Mouse (Mus musculus): ENCODE data around the gene Gpr179. TPM values are rescaled to one million over a fixed set of nuclear protein-coding genes. Genes with fewer than 3 reads are reported as not detected.

Gene Gpr179
- polyA plus RNA-seq, 1 experiment from 2014 or later: not detected

GRCm38 (mm10) chr11:97372159-97372864 is 20.4 kb upstream of the Gpr179 start:
- Histone ChIP-seq H3K9me3 (ENCODE audit: low read length) (no peaks in the 10 kb centered on the region), H3K4me2 (ENCODE audit: low read depth, low read length) (no peak overlapping the region), H3K27ac (ENCODE audit: low read depth) (no peak overlapping the region), H3K4me1 (ENCODE audit: insufficient read depth) (no peaks in the 10 kb centered on the region), H3K4me3 (ENCODE audit: low read depth, low read length) (no peak overlapping the region), H3K27me3 (ENCODE audit: insufficient read depth, low read length) (no peaks in the 10 kb centered on the region), H3K9ac (replicated peaks) (no peak overlapping the region), H3K36me3 (replicated peaks; ENCODE audit: insufficient read depth, low read length) (peaks cover 13% of the 10 kb centered on the region)
- WGBS (ENCODE audit: insufficient replicate concordance): 86% methylated on average over 6 of the region's 6 CpGs
- ATAC-seq (no peak), DNase-seq (no peak)
- no peak for TF ChIP-seq CTCF (IDR thresholded peaks at IDR 0.05; ENCODE audit: low read depth)
- TF ChIP-seq EP300 (IDR thresholded peaks at IDR 0.05; ENCODE audit: low read depth): no peak

- peaks cover 2% of the 10 kb centered on the region for H3K4me1 ChIP-seq (ENCODE audit: insufficient read depth)
- ATAC-seq (no peak), DNase-seq (no peak)
Observed at GRCm38 (mm10) chr11:97370329-97371091, 18.6 kb upstream of the Gpr179 start.

GRCm38 (mm10) chr11:97368501-97368900 is 16.6 kb upstream of the Gpr179 start:
- no peaks in the 10 kb centered on the region for H3K9me3 ChIP-seq (ENCODE audit: low read length)
- H3K27ac ChIP-seq (ENCODE audit: low read depth): no peak overlapping the region
- no peak for DNase-seq
- H3K4me2 ChIP-seq (ENCODE audit: low read depth, low read length): no peak overlapping the region
- H3K4me1 ChIP-seq (ENCODE audit: insufficient read depth): peaks cover 22% of the 10 kb centered on the region
- WGBS (ENCODE audit: insufficient replicate concordance): 87% methylated on average over 5 of the region's 5 CpGs
- TF ChIP-seq CTCF (IDR thresholded peaks at IDR 0.05; ENCODE audit: low read depth) (no peak), EP300 (IDR thresholded peaks at IDR 0.05; ENCODE audit: low read depth) (no peak)
- H3K27me3 ChIP-seq (ENCODE audit: insufficient read depth, low read length): no peaks in the 10 kb centered on the region
- H3K9ac ChIP-seq (replicated peaks): no peak overlapping the region
- ATAC-seq: no peak
- no peak overlapping the region for H3K4me3 ChIP-seq (ENCODE audit: low read depth, low read length)
- no peaks in the 10 kb centered on the region; the same call in 1 of the 2 replicates for H3K36me3 ChIP-seq (replicated peaks; ENCODE audit: insufficient read depth, low read length)

More at GRCm38 (mm10) chr11:97370329-97371091, 18.6 kb upstream of the Gpr179 start:
- H3K4me2 ChIP-seq (ENCODE audit: low read depth, low read length): no peak overlapping the region
- H3K4me3 ChIP-seq (ENCODE audit: low read depth, low read length): no peak overlapping the region
- H3K36me3 ChIP-seq (replicated peaks; ENCODE audit: insufficient read depth, low read length): peaks cover 6% of the 10 kb centered on the region
- WGBS (ENCODE audit: insufficient replicate concordance): 82% methylated on average over 7 of the region's 7 CpGs
- H3K9ac ChIP-seq (replicated peaks): no peak overlapping the region
- H3K27me3 ChIP-seq (ENCODE audit: insufficient read depth, low read length): no peaks in the 10 kb centered on the region
- no peak overlapping the region for H3K27ac ChIP-seq (ENCODE audit: low read depth)
- TF ChIP-seq EP300 (IDR thresholded peaks at IDR 0.05; ENCODE audit: low read depth) (no peak), CTCF (IDR thresholded peaks at IDR 0.05; ENCODE audit: low read depth) (no peak)
- H3K9me3 ChIP-seq (ENCODE audit: low read length): no peaks in the 10 kb centered on the region

GRCm38 (mm10) chr11:97365556-97365955 is 13.7 kb upstream of the Gpr179 start:
- WGBS (ENCODE audit: insufficient replicate concordance): 52% methylated on average over 1 of the region's 1 CpGs

GRCm38 (mm10) chr11:97363644-97363995 is 11.7 kb upstream of the Gpr179 start:
- whole genome bisulfite sequencing (ENCODE audit: insufficient replicate concordance): 3% methylated on average over 7 of the region's 7 CpGs

More at GRCm38 (mm10) chr11:97365556-97365955, 13.7 kb upstream of the Gpr179 start:
- TF ChIP-seq EP300 (IDR thresholded peaks at IDR 0.05; ENCODE audit: low read depth) (no peak), CTCF (IDR thresholded peaks at IDR 0.05; ENCODE audit: low read depth) (no peak)
- no peak for ATAC-seq
- Histone ChIP-seq H3K4me2 (ENCODE audit: low read depth, low read length) (no peak overlapping the region), H3K9ac (replicated peaks) (peak overlapping the region; percentile 34; the same call in 1 of the 2 replicates), H3K4me3 (ENCODE audit: low read depth, low read length) (no peak overlapping the region), H3K36me3 (replicated peaks; ENCODE audit: insufficient read depth, low read length) (no peaks in the 10 kb centered on the region; the same call in 1 of the 2 replicates), H3K27ac (ENCODE audit: low read depth) (no peak overlapping the region), H3K9me3 (ENCODE audit: low read length) (no peaks in the 10 kb centered on the region), H3K4me1 (ENCODE audit: insufficient read depth) (peaks cover 30% of the 10 kb centered on the region), H3K27me3 (ENCODE audit: insufficient read depth, low read length) (no peaks in the 10 kb centered on the region)
- no peak for DNase-seq

More at GRCm38 (mm10) chr11:97363644-97363995, 11.7 kb upstream of the Gpr179 start:
- no peak for ATAC-seq
- H3K9ac ChIP-seq (replicated peaks): peak overlapping the region; percentile 94
- H3K27ac ChIP-seq (ENCODE audit: low read depth): peak overlapping the region; percentile 95
- H3K9me3 ChIP-seq (ENCODE audit: low read length): no peaks in the 10 kb centered on the region
- peak overlapping the region; percentile 90 for H3K4me3 ChIP-seq (ENCODE audit: low read depth, low read length)
- no peaks in the 10 kb centered on the region; the same call in 1 of the 2 replicates for H3K36me3 ChIP-seq (replicated peaks; ENCODE audit: insufficient read depth, low read length)
- H3K4me2 ChIP-seq (ENCODE audit: low read depth, low read length): peak overlapping the region; percentile 95
- TF ChIP-seq EP300 (IDR thresholded peaks at IDR 0.05; ENCODE audit: low read depth) (no peak), CTCF (IDR thresholded peaks at IDR 0.05; ENCODE audit: low read depth) (no peak)
- peaks cover 30% of the 10 kb centered on the region for H3K4me1 ChIP-seq (ENCODE audit: insufficient read depth)
- DNase-seq: peak; percentile 25
- no peaks in the 10 kb centered on the region for H3K27me3 ChIP-seq (ENCODE audit: insufficient read depth, low read length)
